Mouse (Mus musculus) forebrain, embryonic 16.5 days (tissue): ENCODE data around the gene March1. TPM values are rescaled to one million over a fixed set of nuclear protein-coding genes. Genes with fewer than 3 reads are reported as not detected.

ENCODE experiments used
- ATAC-seq: fragments of 200-750 bp; cut with Nextera tagmentation; 2 replicates; pipeline ENCODE4 v1.8.0; 2017; ENCODE audit warnings: mild to moderate bottlenecking, moderate library complexity
- H3K27ac ChIP-seq: fragments of 300-500 bp; sonication (generic); 2 replicates; pipeline ENCODE4 v1.5.1; 2014; ENCODE audit warnings: low read length, control low read depth
- H3K27me3 ChIP-seq: fragments of 300-500 bp; sonication (generic); replicated peaks from 2 replicates; pipeline ENCODE4 v1.6.1; 2014; ENCODE audit warnings: low read length; ENCODE audit not compliant: control insufficient read depth, insufficient read depth
- H3K36me3 ChIP-seq: fragments of 300-500 bp; sonication (generic); 2 replicates; pipeline ENCODE4 v1.6.1; 2014; ENCODE audit not compliant: control insufficient read depth, insufficient read depth
- H3K4me1 ChIP-seq: fragments of 300-500 bp; sonication (generic); replicated peaks from 2 replicates; pipeline ENCODE4 v1.6.1; 2014; ENCODE audit warnings: low read length; ENCODE audit not compliant: control insufficient read depth, insufficient read depth
- H3K4me2 ChIP-seq: fragments of 300-500 bp; sonication (generic); 2 replicates; pipeline ENCODE4 v1.6.1; 2014; ENCODE audit warnings: mild to moderate bottlenecking, low read length, control low read depth
- H3K4me3 ChIP-seq: fragments of 300-500 bp; sonication (generic); replicated peaks from 2 replicates; pipeline ENCODE4 v1.5.1; 2014; ENCODE audit warnings: mild to moderate bottlenecking, low read length, control low read depth
- H3K9ac ChIP-seq: fragments of 300-500 bp; sonication (generic); replicated peaks from 2 replicates; pipeline ENCODE4 v1.6.1; 2014; ENCODE audit warnings: low read depth, low read length, control low read depth
- H3K9me3 ChIP-seq: fragments of 300-500 bp; sonication (generic); 2 replicates; pipeline ENCODE4 v1.6.1; 2016; ENCODE audit warnings: low read length; ENCODE audit not compliant: control insufficient read depth
- WGBS: fragments of 180-500 bp; shearing (Covaris S2); extraction: QIAGEN DNeasy Blood & Tissue Kit; methylation state at CpG from one replicate; pipeline ENCODE4 v1.1.7; 2014; 5-methylcytosine and 5-hydroxymethylcytosine counted together
- polyA plus RNA-seq: library from polyadenylated mRNA; unstranded; fragments of >200 nt; fragmentation: Nextera tagmentation; extraction: Ambion mirVana; gene quantifications from 2 replicates; pipeline ENCODE4 v1.2.1, GENCODE M21; 2015

March1 gene
- polyA plus RNA-seq = 23.2 and 38.1 TPM in 2 replicates

DNA sequence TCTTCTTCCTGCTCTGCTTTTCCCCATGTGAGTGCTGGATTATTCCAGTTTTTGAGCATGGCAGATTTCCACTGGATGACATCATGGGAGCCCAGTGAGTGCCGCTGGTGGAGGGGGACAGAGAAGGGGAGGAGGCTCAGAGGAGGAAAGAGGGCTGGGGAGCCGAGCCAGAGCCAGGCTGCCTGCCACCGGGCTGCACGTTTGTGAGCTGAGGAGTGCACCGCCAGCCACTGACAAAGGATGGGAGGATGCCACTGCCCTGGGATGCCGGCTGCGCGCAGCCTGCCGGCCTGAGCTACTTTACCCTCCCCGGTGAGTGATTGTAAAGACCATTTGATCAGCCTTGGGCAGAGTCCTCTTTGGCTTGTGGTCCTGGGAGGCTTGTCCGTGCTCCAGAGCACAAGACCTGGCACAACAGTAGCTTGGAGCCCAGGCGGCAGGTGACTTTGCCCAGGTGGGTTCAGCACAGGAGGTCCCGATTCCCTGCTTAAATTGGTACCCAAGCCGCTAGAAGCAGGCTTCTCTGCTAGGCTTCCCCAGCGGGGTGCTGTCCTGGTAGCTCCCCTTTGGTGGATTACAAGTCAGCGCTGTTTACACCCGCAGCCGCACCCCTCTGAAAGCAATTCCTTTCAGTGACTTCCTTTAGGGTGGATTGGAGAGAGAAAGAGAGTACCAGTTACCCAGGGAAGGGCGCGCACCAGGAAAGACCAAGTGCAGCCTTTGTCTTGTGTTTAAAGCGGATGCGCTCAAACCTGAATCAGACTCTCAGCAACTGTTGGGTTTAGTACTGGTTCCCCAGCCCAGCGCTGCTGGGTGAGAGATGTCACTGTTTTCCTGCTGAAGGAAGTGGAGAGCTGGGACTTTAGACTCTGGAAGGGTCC lies at the start of gene March1:
March1 (plus strand) TSS at position 30 of the 881 bp plus-strand sequence.
- peak; percentile 98 for ATAC-seq

DNA sequence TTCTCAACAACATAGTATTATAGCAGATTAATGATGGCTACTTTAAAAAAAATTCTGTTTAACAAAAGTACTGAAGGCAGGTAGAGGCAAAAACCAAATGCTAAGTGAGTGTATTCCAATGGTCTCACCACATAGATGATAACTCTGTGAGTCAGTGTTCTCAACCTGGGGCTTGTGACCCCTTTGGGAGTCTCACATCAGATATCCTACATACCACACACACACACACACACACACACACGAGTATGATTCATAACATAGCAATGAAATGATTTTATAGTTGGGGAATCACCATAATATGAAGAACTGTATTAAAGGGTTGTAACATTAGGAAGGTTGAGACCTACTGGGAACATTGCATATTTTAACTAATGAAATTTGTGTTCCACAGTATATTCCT lies 30.8 kb upstream of the March1 start:
- no peaks in the 10 kb centered on the region for H3K27me3 ChIP-seq
- ATAC-seq = no peak
- WGBS = 66% methylated on average over 1 of the region's 1 CpGs

More for the DNA sequence above, at the start of gene March1:
- Histone ChIP-seq H3K4me1 (peaks cover 6% of the 10 kb centered on the region), H3K36me3 (no peaks in the 10 kb centered on the region), H3K9me3 (no peaks in the 10 kb centered on the region), H3K4me2 (peak within 1 kb of the TSS; percentile 78), H3K27me3 (no peaks in the 10 kb centered on the region), H3K27ac (peak within 1 kb of the TSS; percentile 66), H3K9ac (peak within 1 kb of the TSS; percentile 86), H3K4me3 (peak within 1 kb of the TSS; percentile 71)
- WGBS = under 1% methylated on average over 23 of the region's 23 CpGs

DNA sequence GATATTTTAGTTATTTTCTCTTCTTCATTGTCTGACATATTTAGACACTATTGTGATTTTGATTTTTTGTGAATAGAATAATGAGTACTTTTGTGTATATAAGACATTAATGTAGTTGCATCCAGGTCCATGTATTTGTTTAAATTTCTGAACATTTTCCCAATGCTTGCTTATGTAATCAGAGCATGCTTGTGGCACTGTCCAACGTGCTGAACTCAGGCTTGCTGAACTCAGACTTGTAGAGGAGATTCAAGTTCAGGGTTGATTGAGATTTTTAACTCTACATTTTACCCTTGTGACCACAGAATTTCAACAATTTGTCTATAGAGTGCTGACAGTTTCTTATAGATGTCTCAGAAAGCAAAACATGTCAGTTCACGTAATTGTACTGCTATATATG lies 14.5 kb upstream of the March1 start:
- Histone ChIP-seq H3K36me3 (no peaks in the 10 kb centered on the region), H3K4me1 (no peaks in the 10 kb centered on the region), H3K27me3 (no peaks in the 10 kb centered on the region), H3K9me3 (no peaks in the 10 kb centered on the region), H3K27ac (no peak overlapping the region), H3K4me3 (no peak overlapping the region), H3K9ac (no peak overlapping the region), H3K4me2 (no peak overlapping the region)
- ATAC-seq = no peak
- 56% methylated on average over 2 of the region's 2 CpGs for WGBS

More for the DNA sequence above, 30.8 kb upstream of the March1 start:
- Histone ChIP-seq H3K4me3 (no peak overlapping the region), H3K9ac (no peak overlapping the region), H3K4me2 (no peak overlapping the region), H3K9me3 (no peaks in the 10 kb centered on the region), H3K27ac (no peak overlapping the region), H3K36me3 (no peaks in the 10 kb centered on the region), H3K4me1 (no peaks in the 10 kb centered on the region)

DNA sequence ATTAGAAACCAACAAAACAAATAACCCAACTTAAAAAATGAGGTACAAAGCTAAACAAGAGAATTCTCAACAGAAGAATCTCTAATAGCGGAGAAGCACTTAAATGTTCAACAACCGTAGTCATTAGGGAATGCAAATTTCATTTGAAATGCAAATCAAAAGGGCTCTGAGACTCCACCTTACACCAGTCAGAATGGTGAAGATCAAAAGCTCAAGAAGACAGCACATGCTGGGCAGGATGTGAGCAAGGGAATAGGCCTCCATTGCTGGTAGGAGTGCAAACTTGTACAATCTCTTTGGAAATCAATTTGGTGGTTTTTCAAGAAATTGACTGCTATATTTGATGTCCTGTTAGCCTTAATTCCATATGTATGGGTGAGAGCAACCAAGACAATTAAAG lies 8.2 kb upstream of the March1 start:
- no peak overlapping the region for H3K4me2 ChIP-seq
- no peaks in the 10 kb centered on the region for H3K36me3 ChIP-seq
- no peaks in the 10 kb centered on the region for H3K27me3 ChIP-seq
- no peaks in the 10 kb centered on the region for H3K4me1 ChIP-seq
- H3K4me3 ChIP-seq = no peak overlapping the region
- no peak overlapping the region for H3K27ac ChIP-seq
- WGBS = 30% methylated on average over 2 of the region's 2 CpGs
- no peak overlapping the region for H3K9ac ChIP-seq
- H3K9me3 ChIP-seq = no peaks in the 10 kb centered on the region
- no peak for ATAC-seq

DNA sequence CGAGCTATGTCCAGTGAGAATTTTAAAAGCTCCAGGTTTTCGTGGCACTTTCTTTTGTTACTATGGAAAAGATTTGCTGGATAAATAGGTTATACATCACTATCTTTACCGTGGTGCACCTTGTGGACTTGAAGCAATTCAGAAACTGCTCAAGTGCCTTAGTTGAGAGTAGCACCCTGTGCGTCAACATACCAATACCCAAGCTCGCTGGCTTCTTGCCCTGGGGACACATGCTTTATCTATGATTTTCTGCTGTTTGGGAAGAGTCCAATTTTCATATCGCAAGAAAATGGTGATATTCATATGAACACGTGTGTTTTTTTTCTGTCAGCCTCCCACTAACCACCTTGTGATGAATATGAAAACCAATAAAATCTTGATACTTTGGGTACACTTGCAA lies 1.3 kb downstream of the March1 start:
- Histone ChIP-seq H3K4me2 (peak overlapping the region; percentile 78), H3K27ac (no peak overlapping the region), H3K9me3 (no peaks in the 10 kb centered on the region), H3K4me3 (peak overlapping the region; percentile 71), H3K36me3 (no peaks in the 10 kb centered on the region), H3K4me1 (peaks cover 6% of the 10 kb centered on the region), H3K27me3 (no peaks in the 10 kb centered on the region), H3K9ac (peak overlapping the region; percentile 86)
- ATAC-seq = no peak
- 16% methylated on average over 7 of the region's 7 CpGs for WGBS

DNA sequence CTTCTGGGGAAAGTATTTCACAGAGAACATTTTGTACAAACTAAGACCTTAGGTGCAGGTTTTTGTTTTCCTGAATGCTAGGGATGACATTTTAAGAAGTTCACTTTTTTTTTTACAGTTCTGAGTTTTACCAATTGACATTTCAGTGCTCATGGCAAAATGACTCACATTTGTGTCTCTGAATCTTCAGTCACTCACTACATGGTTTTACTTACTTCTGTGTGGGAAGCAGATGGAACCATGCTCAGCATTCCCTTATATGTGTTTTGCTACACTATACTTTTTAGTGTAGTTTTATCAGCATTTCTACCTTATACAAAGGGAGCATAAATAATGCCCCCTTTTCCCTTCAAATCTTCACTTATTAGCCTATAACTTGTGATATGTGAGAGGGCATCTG lies 27.2 kb downstream of the March1 start:
- Histone ChIP-seq H3K27me3 (no peaks in the 10 kb centered on the region), H3K4me1 (no peaks in the 10 kb centered on the region), H3K9ac (no peak overlapping the region), H3K4me2 (no peak overlapping the region), H3K27ac (no peak overlapping the region), H3K36me3 (no peaks in the 10 kb centered on the region), H3K4me3 (no peak overlapping the region), H3K9me3 (no peaks in the 10 kb centered on the region)
- ATAC-seq = no peak

DNA sequence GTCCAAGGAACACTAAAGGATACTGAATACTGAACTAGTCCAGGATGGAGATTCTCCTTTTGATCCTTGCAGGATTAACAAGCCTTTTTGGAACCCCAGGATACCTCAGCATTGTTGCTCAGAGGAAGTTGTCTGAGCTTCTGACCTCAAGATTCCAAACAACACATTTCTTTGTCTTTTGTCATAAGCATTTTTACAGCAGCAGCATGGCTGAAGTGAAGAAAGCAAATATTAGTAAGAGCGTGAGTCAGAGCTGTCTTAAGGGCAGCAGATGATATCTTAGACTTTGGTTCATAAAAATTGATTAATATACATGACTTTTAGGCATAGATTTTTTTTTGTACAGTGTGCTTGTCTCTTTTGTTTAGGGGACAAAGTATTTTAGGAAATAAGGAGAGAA lies 27.8 kb downstream of the March1 start:
- Histone ChIP-seq H3K4me1 (no peaks in the 10 kb centered on the region), H3K9me3 (no peaks in the 10 kb centered on the region)
- WGBS = 98% methylated on average over 1 of the region's 1 CpGs

DNA sequence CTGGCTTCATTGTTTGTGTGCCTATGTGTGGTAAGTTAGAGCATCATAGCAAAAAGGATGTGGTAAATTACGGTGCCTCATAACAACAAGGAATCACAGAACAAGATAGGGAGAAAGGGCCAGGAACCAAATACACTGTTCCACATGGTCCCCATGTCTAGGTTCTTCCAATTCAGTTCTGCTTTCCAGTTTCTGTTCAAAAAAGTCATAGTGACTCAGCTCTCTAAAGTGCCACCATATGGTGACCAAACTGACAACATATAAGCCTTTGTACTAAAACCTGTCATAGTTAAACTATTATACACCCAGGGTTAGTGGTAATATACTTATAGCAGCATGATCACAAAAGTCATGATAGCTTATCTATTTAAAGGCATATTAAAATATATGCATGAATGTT lies 28.2 kb downstream of the March1 start:
- no peaks in the 10 kb centered on the region for H3K9me3 ChIP-seq
- no peak overlapping the region for H3K9ac ChIP-seq
- WGBS = 94% methylated on average over 1 of the region's 1 CpGs
- no peak for ATAC-seq
- no peak overlapping the region for H3K4me3 ChIP-seq
- H3K4me1 ChIP-seq = no peaks in the 10 kb centered on the region
- H3K36me3 ChIP-seq = no peaks in the 10 kb centered on the region
- H3K27ac ChIP-seq = no peak overlapping the region
- H3K4me2 ChIP-seq = no peak overlapping the region
- no peaks in the 10 kb centered on the region for H3K27me3 ChIP-seq

More for the DNA sequence above, 27.8 kb downstream of the March1 start:
- ATAC-seq = no peak
- Histone ChIP-seq H3K36me3 (no peaks in the 10 kb centered on the region), H3K27ac (no peak overlapping the region), H3K27me3 (no peaks in the 10 kb centered on the region), H3K9ac (no peak overlapping the region), H3K4me2 (no peak overlapping the region), H3K4me3 (no peak overlapping the region)

DNA sequence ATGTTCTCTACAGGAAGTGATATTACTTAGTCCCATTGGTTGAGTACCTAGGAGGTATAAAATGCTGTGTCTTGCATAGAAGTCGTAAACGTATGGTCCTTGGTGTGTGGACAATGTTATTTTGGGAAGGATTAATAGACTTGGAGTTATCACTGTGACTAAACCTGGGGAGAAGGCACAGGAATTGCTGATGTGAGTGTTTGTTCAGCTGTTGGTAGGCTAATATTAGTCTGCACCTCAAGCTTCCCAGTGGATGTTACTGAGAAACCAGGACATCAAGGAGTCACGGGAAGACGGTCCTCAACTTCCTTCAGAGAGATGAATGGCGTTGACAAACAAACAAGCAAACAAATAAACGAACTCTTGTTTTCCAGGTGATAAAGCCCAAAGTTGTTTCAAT lies 38.2 kb downstream of the March1 start:
- H3K9me3 ChIP-seq = no peaks in the 10 kb centered on the region
- no peak overlapping the region for H3K4me3 ChIP-seq
- no peaks in the 10 kb centered on the region for H3K27me3 ChIP-seq
- H3K4me2 ChIP-seq = no peak overlapping the region
- ATAC-seq = no peak
- no peak overlapping the region for H3K27ac ChIP-seq
- H3K4me1 ChIP-seq = no peaks in the 10 kb centered on the region
- WGBS = 88% methylated on average over 6 of the region's 6 CpGs
- H3K9ac ChIP-seq = no peak overlapping the region
- H3K36me3 ChIP-seq = no peaks in the 10 kb centered on the region
